Mouse (Mus musculus) thymus, adult 2 months (tissue): ENCODE results near the gene Thra.

Source experiments
- CTCF ChIP-seq: fragments of 200-500 bp; IDR thresholded peaks from 2 replicates; pipeline ENCODE4 v1.5.1; 2012; ENCODE audit warnings: mild to moderate bottlenecking, control low read depth, low read length, moderate library complexity, borderline replicate concordance; ENCODE audit not compliant: control insufficient read depth, poor library complexity, insufficient read depth; ENCODE audit errors: extremely low read depth
- POLR2A ChIP-seq: fragments of 200-500 bp; IDR thresholded peaks from 2 replicates; pipeline ENCODE4 v1.6.1; 2012; ENCODE audit warnings: mild to moderate bottlenecking, low read length, control low read depth, moderate library complexity; ENCODE audit not compliant: control insufficient read depth, poor library complexity, insufficient read depth; ENCODE audit errors: extremely low read depth

DNA sequence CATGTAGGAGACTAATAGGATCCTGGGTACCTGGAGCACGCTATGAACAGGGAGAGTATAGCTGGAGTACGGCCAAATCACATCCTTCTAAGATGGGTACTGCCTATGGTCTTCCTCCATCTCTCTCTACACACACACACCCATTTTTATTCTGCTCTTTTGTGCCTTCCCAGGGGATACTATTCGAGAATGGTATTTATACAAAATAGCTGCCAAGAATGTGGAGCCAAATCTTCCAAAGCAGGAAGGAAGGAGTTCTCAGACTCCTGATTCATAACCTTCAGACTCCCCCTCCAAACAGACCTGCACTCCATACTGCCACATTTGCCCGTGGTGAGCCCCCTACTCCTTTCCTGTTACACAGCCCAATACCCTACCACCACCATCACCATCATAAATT is 9.7 kb upstream of the Thra start:
- TF ChIP-seq POLR2A (no peak), CTCF (no peak)
